ENCODE assay signal across 8 mouse cellular contexts in genomic region chr7:27448421-27449206, GRCm38 (mm10). TPM values are rescaled to one million over a fixed set of nuclear protein-coding genes. Genes with fewer than 3 reads are reported as not detected.
DNase-seq lines count a peak whose midpoint lies in the region; ATAC-seq and TF ChIP-seq lines count a peak whose summit lies in the region.

No protein-coding gene starts in this region.

- H3K27me3 ChIP-seq in E14TG2a.4 (ENCODE audit: insufficient read depth, low read length), result peaks cover 23% of the 10 kb centered on the region
- H3K27me3 ChIP-seq in embryonic facial prominence, embryonic 10.5 days (replicated peaks; ENCODE audit: low read depth, poor library complexity, severe bottlenecking), result peaks cover 50% of the 10 kb centered on the region
- 0 out of 2 replicates have a peak, but pooled peaks cover 15% of the 10 kb centered on the region for H3K27me3 ChIP-seq in heart, postnatal 0 days (ENCODE audit: control insufficient read depth, insufficient read depth, low read length)
- peaks cover 30% of the 10 kb centered on the region for H3K27me3 ChIP-seq in limb, embryonic 15.5 days
- peaks cover 25% of the 10 kb centered on the region for H3K27me3 ChIP-seq in neural tube, embryonic 13.5 days

- H3K4me3 ChIP-seq in gastrocnemius, adult 2 months, result peak overlapping the region; percentile 81
- peak overlapping the region; percentile 88 for H3K4me3 ChIP-seq in E14TG2a.4 (replicated peaks; ENCODE audit: low read length)
- H3K4me3 ChIP-seq in embryonic facial prominence, embryonic 10.5 days, result peak overlapping the region; percentile 70
- H3K4me3 ChIP-seq in heart, postnatal 0 days (ENCODE audit: low read depth, low read length), result peak overlapping the region; percentile 53
- H3K4me3 ChIP-seq in limb, embryonic 15.5 days, result peak overlapping the region; percentile 64
- H3K4me3 ChIP-seq in neural tube, embryonic 13.5 days, result peak overlapping the region; percentile 51

- peak; percentile 60 for DNase-seq in gastrocnemius, adult 2 months
- DNase-seq in gastrocnemius, postnatal 25 days, result no peak
- no peak for DNase-seq in embryonic facial prominence, embryonic 10.5 days (ENCODE audit: low spot score)
- DNase-seq in heart, postnatal 0 days (ENCODE audit: low spot score), result no peak

- WGBS in embryonic facial prominence, embryonic 10.5 days, result 58% methylated on average over 15 of the region's 15 CpGs
- WGBS in heart, postnatal 0 days, result 48% methylated on average over 15 of the region's 15 CpGs
- 52% methylated on average over 15 of the region's 15 CpGs for WGBS in limb, embryonic 15.5 days
- WGBS in neural tube, embryonic 13.5 days, result 57% methylated on average over 15 of the region's 15 CpGs

- no peak for ATAC-seq in heart, postnatal 0 days (ENCODE audit: insufficient read depth, low read depth)
- no peak for ATAC-seq in limb, embryonic 15.5 days (ENCODE audit: insufficient number of reproducible peaks, low FRiP score, low TSS enrichment, low read depth)
- no peak for ATAC-seq in neural tube, embryonic 13.5 days (ENCODE audit: low read depth)
- no peak for ATAC-seq in monocyte, adult 5-6 weeks (replicated peaks; ENCODE audit: insufficient number of reproducible peaks, low FRiP score, low TSS enrichment, poor library complexity, severe bottlenecking)

- TF ChIP-seq EP300 in heart, postnatal 0 days (IDR thresholded peaks at IDR 0.05; ENCODE audit: low read depth), result no peak

- no peak for TF ChIP-seq CTCF in gastrocnemius, adult 2 months (IDR thresholded peaks at IDR 0.05)
- TF ChIP-seq CTCF in E14TG2a.4 (conservative IDR thresholded peaks at IDR 0.05; ENCODE audit: low read length), result no peak
- TF ChIP-seq CTCF in heart, postnatal 0 days (IDR thresholded peaks at IDR 0.05; ENCODE audit: low read depth), result no peak

- H3K36me3 ChIP-seq in E14TG2a.4 (ENCODE audit: insufficient read depth, low read length), result peaks cover 7% of the 10 kb centered on the region
- no peaks in the 10 kb centered on the region for H3K36me3 ChIP-seq in embryonic facial prominence, embryonic 10.5 days (replicated peaks)
- no peaks in the 10 kb centered on the region for H3K36me3 ChIP-seq in heart, postnatal 0 days (replicated peaks; ENCODE audit: control insufficient read depth, insufficient read depth, low read length)
- no peaks in the 10 kb centered on the region for H3K36me3 ChIP-seq in limb, embryonic 15.5 days
- no peaks in the 10 kb centered on the region for H3K36me3 ChIP-seq in neural tube, embryonic 13.5 days

- H3K27ac ChIP-seq in gastrocnemius, adult 2 months, result peak overlapping the region; percentile 87
- 0 out of 2 replicates have a peak overlapping the region, but pooled peaks have one; percentile 77 for H3K27ac ChIP-seq in embryonic facial prominence, embryonic 10.5 days (replicated peaks)
- no peak overlapping the region for H3K27ac ChIP-seq in heart, postnatal 0 days (ENCODE audit: low read depth)
- H3K27ac ChIP-seq in limb, embryonic 15.5 days, result no peak overlapping the region
- no peak overlapping the region for H3K27ac ChIP-seq in neural tube, embryonic 13.5 days (replicated peaks)

- peak overlapping the region; percentile 83 for H3K4me2 ChIP-seq in heart, postnatal 0 days (ENCODE audit: low read depth, low read length)
- peak overlapping the region; percentile 93 for H3K4me2 ChIP-seq in limb, embryonic 15.5 days
- H3K4me2 ChIP-seq in neural tube, embryonic 13.5 days, result peak overlapping the region; percentile 87

- intact Hi-C loops in gastrocnemius, adult 2 months (cut with DNase I), result loop anchor here (1.0 to 5.0 kb wide), 3 partner anchors 24 to 111 kb away; partner anchors contain the start of gene Ltbp4

- peak overlapping the region; percentile 40 for H3K9ac ChIP-seq in heart, postnatal 0 days (replicated peaks; ENCODE audit: low read depth, low read length)
- H3K9ac ChIP-seq in limb, embryonic 15.5 days, result peak overlapping the region; percentile 57; the same call in 1 of the 2 replicates
- peak overlapping the region; percentile 68 for H3K9ac ChIP-seq in neural tube, embryonic 13.5 days

- peaks cover 35% of the 10 kb centered on the region for H3K4me1 ChIP-seq in E14TG2a.4 (replicated peaks; ENCODE audit: low read depth, low read length)
- peaks cover 23% of the 10 kb centered on the region for H3K4me1 ChIP-seq in embryonic facial prominence, embryonic 10.5 days
- peaks cover 6% of the 10 kb centered on the region for H3K4me1 ChIP-seq in heart, postnatal 0 days (ENCODE audit: control insufficient read depth, insufficient read depth)
- peaks cover 26% of the 10 kb centered on the region for H3K4me1 ChIP-seq in limb, embryonic 15.5 days
- peaks cover 28% of the 10 kb centered on the region for H3K4me1 ChIP-seq in neural tube, embryonic 13.5 days (replicated peaks)

- no peaks in the 10 kb centered on the region for H3K9me3 ChIP-seq in E14TG2a.4 (ENCODE audit: low read length)
- H3K9me3 ChIP-seq in embryonic facial prominence, embryonic 10.5 days, result no peaks in the 10 kb centered on the region
- H3K9me3 ChIP-seq in heart, postnatal 0 days (replicated peaks; ENCODE audit: control insufficient read depth, low read length), result no peaks in the 10 kb centered on the region
- H3K9me3 ChIP-seq in limb, embryonic 15.5 days, result no peaks in the 10 kb centered on the region
- no peaks in the 10 kb centered on the region for H3K9me3 ChIP-seq in neural tube, embryonic 13.5 days

RNA-seq across cellular contexts. Expression of gene Blvrb, which starts 0.8 kb away (rescaled TPM):
- total RNA-seq in gastrocnemius, adult 2 months (2021), result 10 to 100 TPM in 1 of 2 experiments, 1 to 10 TPM in 1; 8.9 to 15.8 TPM
- total RNA-seq in gastrocnemius, postnatal 25 days (2021), result 10 to 100 TPM; 11.0 to 17.2 TPM
- 31.9 and 35.2 TPM in 2 replicates for polyA plus RNA-seq in embryonic facial prominence, embryonic 10.5 days (2016; fragmentation: Nextera tagmentation; extraction: Ambion mirVana)
- total RNA-seq in heart, postnatal 0 days (2014; rRNA removed; ENCODE audit: low replicate concordance), result 36.4 and 59.7 TPM in 2 replicates
- polyA plus RNA-seq in heart, postnatal 0 days (2015; fragmentation: Nextera tagmentation; extraction: Ambion mirVana), result 33.3 and 34.4 TPM in 2 replicates
- 57.5 and 59.8 TPM in 2 replicates for polyA plus RNA-seq in limb, embryonic 15.5 days (2015; fragmentation: Nextera tagmentation; extraction: Ambion mirVana)
- 21.3 and 23.3 TPM in 2 replicates for polyA plus RNA-seq in neural tube, embryonic 13.5 days (2015; fragmentation: Nextera tagmentation; extraction: Ambion mirVana)
- total RNA-seq in monocyte, adult 5-6 weeks (2017), result 20.7 to 49.1 TPM (median 37.2 TPM) in 3 replicates

RNA-seq across cellular contexts. Expression of gene Sptbn4, which starts 1.1 kb away (rescaled TPM):
- total RNA-seq in gastrocnemius, adult 2 months (2021), result under 1 TPM in 1 of 2 experiments, not detected in 1; 0.03 TPM
- under 1 TPM in 1 of 2 experiments, not detected in 1; 0.05 TPM for total RNA-seq in gastrocnemius, postnatal 25 days (2021)
- 0.19 and 0.35 TPM in 2 replicates for polyA plus RNA-seq in embryonic facial prominence, embryonic 10.5 days (2016; fragmentation: Nextera tagmentation; extraction: Ambion mirVana)
- total RNA-seq in heart, postnatal 0 days (2014; rRNA removed; ENCODE audit: low replicate concordance), result 0.12 TPM in 1 of 2 replicates, not detected in the other
- 0.05 and 0.07 TPM in 2 replicates for polyA plus RNA-seq in heart, postnatal 0 days (2015; fragmentation: Nextera tagmentation; extraction: Ambion mirVana)
- polyA plus RNA-seq in limb, embryonic 15.5 days (2015; fragmentation: Nextera tagmentation; extraction: Ambion mirVana), result 0.14 and 0.23 TPM in 2 replicates
- 1.7 and 2.8 TPM in 2 replicates for polyA plus RNA-seq in neural tube, embryonic 13.5 days (2015; fragmentation: Nextera tagmentation; extraction: Ambion mirVana)
- not detected in 3 replicates for total RNA-seq in monocyte, adult 5-6 weeks (2017)

RNA-seq across cellular contexts. Expression of gene Sertad3, which starts 25.0 kb away (rescaled TPM):
- 1 to 10 TPM; 3.3 to 7.1 TPM for total RNA-seq in gastrocnemius, adult 2 months (2021)
- total RNA-seq in gastrocnemius, postnatal 25 days (2021), result 1 to 10 TPM; 3.8 to 7.3 TPM
- 26.2 and 26.5 TPM in 2 replicates for polyA plus RNA-seq in embryonic facial prominence, embryonic 10.5 days (2016; fragmentation: Nextera tagmentation; extraction: Ambion mirVana)
- total RNA-seq in heart, postnatal 0 days (2014; rRNA removed; ENCODE audit: low replicate concordance), result 4.3 and 11.4 TPM in 2 replicates
- 16.9 and 20.8 TPM in 2 replicates for polyA plus RNA-seq in heart, postnatal 0 days (2015; fragmentation: Nextera tagmentation; extraction: Ambion mirVana)
- polyA plus RNA-seq in limb, embryonic 15.5 days (2015; fragmentation: Nextera tagmentation; extraction: Ambion mirVana), result 38.2 and 38.3 TPM in 2 replicates
- 16.7 and 16.8 TPM in 2 replicates for polyA plus RNA-seq in neural tube, embryonic 13.5 days (2015; fragmentation: Nextera tagmentation; extraction: Ambion mirVana)
- total RNA-seq in monocyte, adult 5-6 weeks (2017), result 14.3 to 26.8 TPM (median 14.9 TPM) in 3 replicates

RNA-seq across cellular contexts. Expression of gene Sertad1, which starts 38.1 kb away (rescaled TPM):
- total RNA-seq in gastrocnemius, adult 2 months (2021), result 1 to 10 TPM; 5.5 to 9.1 TPM
- total RNA-seq in gastrocnemius, postnatal 25 days (2021), result 1 to 10 TPM; 6.8 to 7.5 TPM
- polyA plus RNA-seq in embryonic facial prominence, embryonic 10.5 days (2016; fragmentation: Nextera tagmentation; extraction: Ambion mirVana), result 24.0 and 25.1 TPM in 2 replicates
- 23.4 and 70.5 TPM in 2 replicates for total RNA-seq in heart, postnatal 0 days (2014; rRNA removed; ENCODE audit: low replicate concordance)
- 30.8 and 31.0 TPM in 2 replicates for polyA plus RNA-seq in heart, postnatal 0 days (2015; fragmentation: Nextera tagmentation; extraction: Ambion mirVana)
- polyA plus RNA-seq in limb, embryonic 15.5 days (2015; fragmentation: Nextera tagmentation; extraction: Ambion mirVana), result 44.6 and 47.0 TPM in 2 replicates
- 12.3 and 14.1 TPM in 2 replicates for polyA plus RNA-seq in neural tube, embryonic 13.5 days (2015; fragmentation: Nextera tagmentation; extraction: Ambion mirVana)
- 14.4 to 44.5 TPM (median 30.3 TPM) in 3 replicates for total RNA-seq in monocyte, adult 5-6 weeks (2017)

RNA-seq across cellular contexts. Expression of gene Prx, which starts 50.5 kb away (rescaled TPM):
- total RNA-seq in gastrocnemius, adult 2 months (2021), result 1 to 10 TPM; 3.1 to 4.1 TPM
- total RNA-seq in gastrocnemius, postnatal 25 days (2021), result 10 to 100 TPM; 11.6 to 13.0 TPM
- 3.8 and 4.2 TPM in 2 replicates for polyA plus RNA-seq in embryonic facial prominence, embryonic 10.5 days (2016; fragmentation: Nextera tagmentation; extraction: Ambion mirVana)
- 1.9 and 2.2 TPM in 2 replicates for total RNA-seq in heart, postnatal 0 days (2014; rRNA removed; ENCODE audit: low replicate concordance)
- 1.1 TPM in 2 replicates for polyA plus RNA-seq in heart, postnatal 0 days (2015; fragmentation: Nextera tagmentation; extraction: Ambion mirVana)
- polyA plus RNA-seq in limb, embryonic 15.5 days (2015; fragmentation: Nextera tagmentation; extraction: Ambion mirVana), result 5.2 and 6.5 TPM in 2 replicates
- polyA plus RNA-seq in neural tube, embryonic 13.5 days (2015; fragmentation: Nextera tagmentation; extraction: Ambion mirVana), result 1.9 TPM in 2 replicates
- total RNA-seq in monocyte, adult 5-6 weeks (2017), result 0.19 to 0.53 TPM (median 0.38 TPM) in 3 replicates

Comparison
In these comparisons a context has a peak if more than half of its experiments do, and no peak if none do; other contexts are left out.
1. H3K27ac ChIP-seq: peak in gastrocnemius, adult 2 months (single experiment) and embryonic facial prominence, embryonic 10.5 days (single experiment); none in heart, postnatal 0 days (single experiment), limb, embryonic 15.5 days (single experiment) and neural tube, embryonic 13.5 days (single experiment).
2. Peak in every context shown above with its lines, with median percentiles within 50 percentile points of each other: H3K4me3 ChIP-seq, H3K4me2 ChIP-seq and H3K9ac ChIP-seq.